Mouse (Mus musculus): ENCODE results near the gene Atl2.

DNA sequence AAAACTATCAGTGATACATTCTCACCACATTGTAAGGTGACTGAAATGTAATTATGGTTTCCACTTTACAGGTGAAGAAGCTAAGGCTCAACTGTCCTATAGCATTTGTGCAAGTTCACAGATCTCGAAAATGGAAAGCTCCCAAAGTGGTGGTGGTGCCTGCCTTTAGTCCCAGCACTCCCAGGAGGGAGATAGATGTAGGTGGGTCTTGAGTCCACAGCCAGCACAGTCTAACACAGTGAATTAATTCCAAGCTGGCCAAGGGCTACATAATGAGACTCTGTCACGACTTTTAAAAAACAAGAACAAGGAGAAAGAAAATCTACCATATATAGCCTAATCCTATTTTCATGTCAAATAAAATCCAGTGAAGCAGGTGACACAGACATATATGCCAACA lies 50.2 kb downstream of the Atl2 start:
- TF ChIP-seq CTCF (IDR thresholded peaks at IDR 0.05; ENCODE audit: borderline replicate concordance, extremely low read depth, insufficient read depth, insufficient read length) (no peak), POLR2A (IDR thresholded peaks at IDR 0.05; ENCODE audit: borderline replicate concordance, extremely low read depth, insufficient read depth, insufficient read length, poor library complexity, severe bottlenecking) (no peak)

Measured in brain, embryonic 14.5 days (tissue).